Mouse (Mus musculus) liver, embryonic 18 days (tissue): ENCODE results near the gene 9230102O04Rik. TPM values are rescaled to one million over a fixed set of nuclear protein-coding genes. Genes with fewer than 3 reads are reported as not detected.

Source experiments
- polyA plus RNA-seq: library from polyadenylated mRNA; depleted of rRNA; stranded (reverse); fragments of >200 nt; gene quantifications from 2 replicates; pipeline ENCODE4 v1.2.3, GENCODE M21; 2012; rRNA removed

9230102O04Rik gene
- polyA plus RNA-seq: not detected in 2 replicates

DNA sequence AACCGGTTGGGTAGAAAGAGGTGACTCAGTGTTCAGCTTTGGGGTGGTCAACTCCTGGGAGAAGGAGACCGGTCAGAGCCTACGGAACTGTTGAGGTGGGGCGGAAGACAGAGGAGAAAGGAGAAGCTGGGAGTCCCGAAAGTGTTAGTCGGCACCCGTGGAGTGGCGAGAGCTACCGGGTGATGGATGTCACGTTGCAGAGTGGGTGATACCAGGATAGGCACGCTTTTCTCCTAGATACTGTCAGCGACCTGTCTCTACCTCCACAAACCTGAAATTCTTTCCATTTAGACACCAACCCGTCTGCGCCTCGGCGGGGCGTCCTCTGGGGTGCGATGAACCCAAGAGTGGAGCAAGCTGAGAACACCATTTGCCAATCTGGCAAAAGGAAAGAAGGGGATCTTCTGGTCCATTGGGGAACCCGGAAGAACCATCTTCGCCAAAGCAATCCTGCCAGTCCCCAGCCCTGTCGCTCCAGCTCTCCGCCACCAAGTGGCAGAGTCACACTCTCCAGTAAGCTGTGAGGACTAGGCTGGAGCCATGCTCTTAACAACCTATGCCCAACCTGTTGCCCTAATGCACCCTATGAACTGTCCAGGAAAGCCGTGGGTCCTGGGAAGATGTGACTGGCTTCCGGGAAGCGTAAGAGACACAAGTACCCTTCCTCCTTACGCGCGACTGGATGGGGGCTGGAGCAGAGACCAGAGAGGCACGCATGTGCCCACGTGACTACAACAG, at the start of gene 9230102O04Rik:
TSS of gene 9230102O04Rik (minus strand) at position 628 of the 738 bp plus-strand sequence.

GRCm38 (mm10) chr2:9889651-9890183, 377 bp upstream of the 9230102O04Rik start, which contains the start of gene Gata3:
TSS of gene Gata3 (minus strand) at chr2:9890034.

GRCm38 (mm10) chr2:9881051-9881591, 8.2 kb downstream of the 9230102O04Rik start, which contains the start of gene 4930412O13Rik:
TSS of gene 4930412O13Rik (plus strand) at chr2:9881252.

Other genes starting within 250 kb of the 9230102O04Rik start
- 0.08 TPM in 1 of 2 replicates, not detected in the other for gene 4930412O13Rik, start 8.3 kb downstream of the 9230102O04Rik start, polyA plus RNA-seq
- 0.25 and 0.28 TPM in 2 replicates for gene Gata3, start 494 bp upstream of the 9230102O04Rik start, polyA plus RNA-seq
- 3.4 and 3.7 TPM in 2 replicates for gene Taf3, start 159.1 kb upstream of the 9230102O04Rik start, polyA plus RNA-seq
- gene Atp5c1, start 191.0 kb upstream of the 9230102O04Rik start, polyA plus RNA-seq: 294 and 295 TPM in 2 replicates
- 6.8 and 7.0 TPM in 2 replicates for gene Kin, start 191.1 kb upstream of the 9230102O04Rik start, polyA plus RNA-seq
- 647 and 668 TPM in 2 replicates for gene Itih2, start 241.9 kb upstream of the 9230102O04Rik start, polyA plus RNA-seq